Mouse (Mus musculus): ENCODE measurements at regions not wholly inside any gene's neighbourhood (a gene's known extent, or its start where the extent isn't known, plus 50 kb on each side); places are given as distances from the start of the nearest gene placed in this dataset.

DNA sequence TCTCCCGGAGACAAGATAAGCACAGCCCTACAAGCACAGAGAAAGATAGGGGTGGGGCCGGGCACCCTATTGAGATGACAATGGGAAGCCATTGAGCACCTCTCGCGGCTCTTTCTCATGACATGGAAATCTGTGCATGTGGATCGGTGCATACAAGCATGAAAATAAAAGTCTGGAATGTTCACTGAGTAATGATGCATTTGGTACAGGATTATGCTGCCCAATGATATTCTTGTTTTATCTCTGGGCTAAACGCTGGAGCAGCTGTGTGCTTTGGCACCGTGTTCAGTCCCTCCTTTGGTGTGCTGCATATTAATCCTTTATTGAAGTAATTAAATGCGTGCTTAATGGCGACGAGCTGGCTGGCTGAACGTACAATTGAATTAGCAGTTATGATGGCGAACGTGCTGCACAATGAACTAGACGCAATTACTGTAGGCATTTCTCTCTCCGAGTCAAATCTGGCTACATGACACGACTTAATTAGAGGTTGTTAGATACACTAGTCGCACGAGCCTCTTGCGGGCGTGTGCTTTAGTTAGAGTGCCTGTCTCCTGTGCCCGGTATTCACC lies 245.6 kb downstream of the Gpat3 start:
- Histone ChIP-seq H3K36me3 (no peaks in the 10 kb centered on the region), H3K4me3 (replicated peaks) (no peak overlapping the region), H3K4me2 (no peak overlapping the region), H3K27me3 (replicated peaks) (no peaks in the 10 kb centered on the region), H3K9me3 (no peaks in the 10 kb centered on the region), H3K27ac (no peak overlapping the region), H3K4me1 (no peaks in the 10 kb centered on the region), H3K9ac (no peak overlapping the region)
- WGBS, result 76% methylated on average over 21 of the region's 21 CpGs
- no peak for ATAC-seq (ENCODE audit: insufficient read depth, low FRiP score, low read depth)

GRCm38 (mm10) chr5:101090415-101091026 lies 245.0 kb downstream of the Gpat3 start:
- H3K4me1 ChIP-seq, result no peaks in the 10 kb centered on the region
- no peak overlapping the region for H3K9ac ChIP-seq
- H3K4me3 ChIP-seq (replicated peaks), result no peak overlapping the region
- no peaks in the 10 kb centered on the region for H3K9me3 ChIP-seq
- ATAC-seq (ENCODE audit: insufficient read depth, low FRiP score, low read depth), result no peak
- 67% methylated on average over 7 of the region's 7 CpGs for WGBS
- H3K4me2 ChIP-seq, result no peak overlapping the region
- no peaks in the 10 kb centered on the region for H3K27me3 ChIP-seq (replicated peaks)
- H3K36me3 ChIP-seq, result no peaks in the 10 kb centered on the region
- no peak overlapping the region for H3K27ac ChIP-seq

GRCm38 (mm10) chr5:101085199-101085598 lies 239.7 kb downstream of the Gpat3 start:
- WGBS, result 59% methylated on average over 3 of the region's 3 CpGs
- no peaks in the 10 kb centered on the region for H3K36me3 ChIP-seq
- no peak for ATAC-seq (ENCODE audit: insufficient read depth, low FRiP score, low read depth)

DNA sequence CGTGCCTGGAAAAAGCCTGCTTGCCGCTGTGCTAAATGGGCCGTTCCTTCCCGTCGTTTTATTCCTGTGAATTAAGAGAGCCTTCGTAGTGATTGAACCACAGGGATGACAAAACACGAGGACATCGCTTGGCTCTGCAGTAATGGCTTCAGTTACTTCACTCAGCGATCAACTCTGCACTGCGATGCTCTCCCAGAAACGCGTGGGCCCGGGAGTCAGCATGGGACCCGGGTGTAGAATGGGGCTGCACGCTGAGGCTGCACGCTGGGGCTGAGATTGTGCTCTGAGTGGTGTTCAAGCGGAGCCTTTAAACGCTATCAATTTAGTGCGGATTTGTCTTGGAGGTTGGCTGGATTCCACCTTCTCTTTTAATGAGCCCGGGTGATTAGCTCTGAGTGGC lies 237.1 kb downstream of the Gpat3 start:
- Histone ChIP-seq H3K36me3 (no peaks in the 10 kb centered on the region), H3K4me3 (replicated peaks) (no peak overlapping the region), H3K4me2 (no peak overlapping the region), H3K9ac (no peak overlapping the region), H3K27ac (no peak overlapping the region), H3K4me1 (no peaks in the 10 kb centered on the region), H3K27me3 (replicated peaks) (no peaks in the 10 kb centered on the region), H3K9me3 (no peaks in the 10 kb centered on the region)
- no peak for ATAC-seq (ENCODE audit: insufficient read depth, low FRiP score, low read depth)
- 86% methylated on average over 20 of the region's 20 CpGs for WGBS

More at GRCm38 (mm10) chr5:101085199-101085598, 239.7 kb downstream of the Gpat3 start:
- H3K27ac ChIP-seq, result no peak overlapping the region
- H3K9me3 ChIP-seq, result no peaks in the 10 kb centered on the region
- no peaks in the 10 kb centered on the region for H3K27me3 ChIP-seq (replicated peaks)
- H3K4me3 ChIP-seq (replicated peaks), result no peak overlapping the region
- no peaks in the 10 kb centered on the region for H3K4me1 ChIP-seq
- no peak overlapping the region for H3K9ac ChIP-seq
- no peak overlapping the region for H3K4me2 ChIP-seq

- no peaks in the 10 kb centered on the region for H3K9me3 ChIP-seq
- ATAC-seq (ENCODE audit: insufficient read depth, low FRiP score, low read depth), result no peak
Measured at GRCm38 (mm10) chr5:101064308-101064707, 218.8 kb downstream of the Gpat3 start.

GRCm38 (mm10) chr5:101063254-101063653 lies 217.7 kb downstream of the Gpat3 start:
- Histone ChIP-seq H3K36me3 (no peaks in the 10 kb centered on the region), H3K4me2 (no peak overlapping the region), H3K27ac (no peak overlapping the region), H3K4me1 (no peaks in the 10 kb centered on the region), H3K9ac (no peak overlapping the region), H3K27me3 (replicated peaks) (no peaks in the 10 kb centered on the region), H3K4me3 (replicated peaks) (no peak overlapping the region), H3K9me3 (no peaks in the 10 kb centered on the region)
- WGBS, result 83% methylated on average over 4 of the region's 4 CpGs
- no peak for ATAC-seq (ENCODE audit: insufficient read depth, low FRiP score, low read depth)

More at GRCm38 (mm10) chr5:101064308-101064707, 218.8 kb downstream of the Gpat3 start:
- no peak overlapping the region for H3K27ac ChIP-seq
- H3K4me2 ChIP-seq, result no peak overlapping the region
- WGBS, result 79% methylated on average over 3 of the region's 3 CpGs
- H3K9ac ChIP-seq, result no peak overlapping the region
- H3K27me3 ChIP-seq (replicated peaks), result no peaks in the 10 kb centered on the region
- H3K4me1 ChIP-seq, result no peaks in the 10 kb centered on the region
- H3K36me3 ChIP-seq, result no peaks in the 10 kb centered on the region
- H3K4me3 ChIP-seq (replicated peaks), result no peak overlapping the region

DNA sequence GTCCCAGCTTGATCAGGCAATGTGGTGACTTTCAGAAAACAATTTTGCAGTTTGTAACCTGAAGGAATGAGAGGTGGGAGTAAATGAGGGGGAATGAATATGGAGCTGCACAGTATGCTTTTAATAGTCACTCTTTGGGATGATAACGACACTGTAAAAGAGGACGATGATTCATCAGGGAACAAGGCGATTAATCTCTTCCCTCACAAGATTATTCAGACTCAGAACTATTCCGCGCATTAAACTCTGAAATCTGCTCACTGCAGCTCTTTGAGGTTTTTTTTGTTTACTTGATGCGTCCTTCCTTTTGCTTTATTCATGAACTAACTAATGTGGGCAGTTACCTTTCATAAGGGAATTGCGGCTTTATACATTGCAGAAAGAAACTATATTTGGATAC lies 206.1 kb downstream of the Gpat3 start:
- ATAC-seq (ENCODE audit: insufficient read depth, low FRiP score, low read depth), result no peak
- Histone ChIP-seq H3K4me3 (replicated peaks) (no peak overlapping the region), H3K27me3 (replicated peaks) (no peaks in the 10 kb centered on the region), H3K36me3 (no peaks in the 10 kb centered on the region), H3K27ac (no peak overlapping the region), H3K9me3 (no peaks in the 10 kb centered on the region), H3K4me2 (no peak overlapping the region), H3K4me1 (no peaks in the 10 kb centered on the region), H3K9ac (no peak overlapping the region)
- 75% methylated on average over 7 of the region's 7 CpGs for WGBS

DNA sequence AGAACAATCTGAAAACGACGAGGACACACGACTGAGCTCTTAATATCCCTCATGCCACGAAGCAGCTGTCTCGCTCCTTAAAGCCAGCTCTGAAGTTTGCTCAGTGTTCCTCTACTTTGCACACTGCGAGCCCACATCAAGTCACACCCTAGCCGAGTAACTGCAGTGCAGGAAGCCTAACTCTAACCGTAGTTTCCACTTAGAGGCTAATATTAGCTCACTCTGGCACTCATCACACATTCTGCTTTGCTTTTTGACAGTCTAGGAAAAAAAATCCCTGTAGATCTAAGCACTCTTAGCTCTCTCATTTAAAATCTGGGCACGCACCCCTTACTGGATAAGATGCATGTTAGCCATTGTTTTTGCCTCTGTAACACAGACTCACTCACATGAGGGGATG lies 195.0 kb downstream of the Gpat3 start:
- H3K4me2 ChIP-seq, result no peak overlapping the region
- no peaks in the 10 kb centered on the region for H3K36me3 ChIP-seq
- no peak overlapping the region for H3K9ac ChIP-seq
- WGBS, result 59% methylated on average over 9 of the region's 9 CpGs
- H3K27ac ChIP-seq, result no peak overlapping the region
- no peak overlapping the region for H3K4me3 ChIP-seq (replicated peaks)
- no peaks in the 10 kb centered on the region for H3K4me1 ChIP-seq
- no peaks in the 10 kb centered on the region for H3K9me3 ChIP-seq
- no peaks in the 10 kb centered on the region for H3K27me3 ChIP-seq (replicated peaks)
- ATAC-seq (ENCODE audit: insufficient read depth, low FRiP score, low read depth), result no peak

DNA sequence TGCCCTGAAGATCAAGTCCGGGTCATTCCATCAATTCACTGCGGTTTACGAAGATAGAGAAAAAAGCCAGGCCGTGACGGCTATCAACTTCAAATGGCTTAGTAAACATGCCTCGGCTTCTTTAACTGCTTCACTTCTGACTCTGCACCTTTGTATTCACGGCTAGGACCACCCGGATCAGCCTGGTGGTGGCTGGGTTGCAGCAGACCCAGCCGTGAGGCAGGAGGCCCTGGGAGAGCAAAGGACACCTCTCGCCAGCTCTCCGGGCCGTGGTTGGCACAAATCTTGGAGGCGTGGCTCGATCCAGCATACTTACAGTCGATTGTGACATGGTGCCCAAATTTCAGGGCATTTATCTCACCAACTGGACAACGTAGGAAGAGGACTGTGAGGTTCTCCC lies 187.5 kb downstream of the Gpat3 start:
- no peak for ATAC-seq (ENCODE audit: insufficient read depth, low FRiP score, low read depth)
- no peaks in the 10 kb centered on the region for H3K4me1 ChIP-seq
- no peak overlapping the region for H3K4me3 ChIP-seq (replicated peaks)
- no peak overlapping the region for H3K27ac ChIP-seq
- no peak overlapping the region for H3K9ac ChIP-seq
- no peaks in the 10 kb centered on the region for H3K9me3 ChIP-seq
- no peaks in the 10 kb centered on the region for H3K36me3 ChIP-seq
- H3K4me2 ChIP-seq, result no peak overlapping the region
- no peaks in the 10 kb centered on the region for H3K27me3 ChIP-seq (replicated peaks)
- 51% methylated on average over 16 of the region's 16 CpGs for WGBS

DNA sequence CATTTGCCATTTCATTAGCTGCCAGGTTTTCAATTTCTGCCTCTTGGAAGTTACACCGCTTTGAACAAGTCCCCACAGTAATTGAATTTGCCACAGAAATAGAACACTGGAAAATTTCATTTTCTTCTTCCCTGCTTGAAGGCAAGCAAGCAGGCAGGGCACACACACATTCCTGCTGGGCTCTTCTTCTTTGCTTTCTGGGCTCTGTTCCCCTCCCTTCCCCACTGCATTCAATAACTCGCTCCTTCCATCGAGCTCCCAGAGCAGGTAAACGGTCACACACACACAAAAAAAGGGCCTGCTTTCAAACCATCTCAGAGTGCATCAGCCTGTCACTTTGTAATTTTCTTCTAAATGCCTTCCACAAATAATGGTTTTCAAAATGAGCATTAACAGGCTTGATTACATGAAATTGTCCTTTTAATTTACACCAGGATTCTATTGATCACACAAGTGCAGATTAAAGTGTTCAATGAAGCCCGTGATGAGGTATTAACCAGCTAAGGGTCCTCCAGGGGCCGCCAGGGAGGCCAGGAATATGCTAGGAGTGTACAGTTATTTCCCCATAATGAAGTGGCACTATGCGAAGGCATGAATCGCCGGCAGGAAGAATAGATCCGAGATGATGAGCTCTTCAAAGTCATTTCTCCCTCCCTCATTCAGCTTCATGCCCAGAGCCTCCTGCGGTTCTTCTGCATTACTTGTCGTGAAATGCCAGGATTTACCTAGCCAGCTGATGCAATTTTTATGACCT lies 186.8 kb downstream of the Gpat3 start:
- H3K4me3 ChIP-seq (replicated peaks), result no peak overlapping the region
- H3K27me3 ChIP-seq (replicated peaks), result no peaks in the 10 kb centered on the region
- H3K9ac ChIP-seq, result no peak overlapping the region
- no peak for ATAC-seq (ENCODE audit: insufficient read depth, low FRiP score, low read depth)
- WGBS, result 72% methylated on average over 12 of the region's 12 CpGs
- no peaks in the 10 kb centered on the region for H3K36me3 ChIP-seq
- H3K27ac ChIP-seq, result no peak overlapping the region
- no peak overlapping the region for H3K4me2 ChIP-seq
- no peaks in the 10 kb centered on the region for H3K4me1 ChIP-seq
- no peaks in the 10 kb centered on the region for H3K9me3 ChIP-seq

DNA sequence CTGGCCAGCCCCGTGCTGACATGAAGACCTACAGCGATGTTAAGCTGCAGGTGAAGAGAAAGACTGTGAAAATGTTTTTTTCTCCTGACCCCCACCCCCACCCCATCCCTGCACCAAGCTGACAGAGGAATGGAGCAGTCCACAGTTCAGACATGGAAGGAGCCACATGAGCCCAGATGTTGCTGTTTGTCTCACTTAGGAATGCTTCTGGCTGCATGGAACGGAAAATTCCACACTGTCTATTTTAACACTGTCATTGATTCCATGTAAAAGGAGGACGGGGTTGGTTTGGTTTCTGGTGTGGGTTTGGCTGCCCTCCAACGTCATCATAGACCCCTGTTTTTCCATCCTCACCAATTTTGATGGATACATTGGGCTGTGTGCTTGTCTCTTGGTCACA lies 179.3 kb downstream of the Gpat3 start:
- no peak for ATAC-seq (ENCODE audit: insufficient read depth, low FRiP score, low read depth)
- no peaks in the 10 kb centered on the region for H3K36me3 ChIP-seq
- 69% methylated on average over 5 of the region's 5 CpGs for WGBS

DNA sequence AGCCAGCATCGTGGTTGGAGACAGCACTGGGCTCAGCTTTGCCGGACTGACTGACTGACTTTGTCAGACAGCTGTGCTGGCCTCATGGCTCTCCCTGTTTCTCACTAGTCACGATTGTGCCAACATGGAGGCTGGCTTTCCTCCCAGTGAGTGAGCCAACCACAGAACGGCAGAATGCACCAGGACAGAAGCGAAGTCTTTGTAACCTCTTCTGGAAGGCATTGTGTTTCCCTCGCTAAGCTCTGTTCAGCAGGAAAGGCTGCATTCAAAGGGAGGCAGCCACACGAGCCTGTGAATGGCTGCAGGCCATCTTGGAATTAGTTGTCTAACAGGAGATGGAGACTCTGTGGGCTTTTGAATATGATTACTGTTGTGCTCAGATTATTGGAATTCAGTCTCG lies 178.3 kb downstream of the Gpat3 start:
- H3K27ac ChIP-seq, result no peak overlapping the region
- no peaks in the 10 kb centered on the region for H3K36me3 ChIP-seq
- H3K4me2 ChIP-seq, result no peak overlapping the region
- H3K27me3 ChIP-seq (replicated peaks), result no peaks in the 10 kb centered on the region
- no peaks in the 10 kb centered on the region for H3K4me1 ChIP-seq
- 81% methylated on average over 8 of the region's 8 CpGs for WGBS
- no peaks in the 10 kb centered on the region for H3K9me3 ChIP-seq
- ATAC-seq (ENCODE audit: insufficient read depth, low FRiP score, low read depth), result no peak
- no peak overlapping the region for H3K4me3 ChIP-seq (replicated peaks)
- H3K9ac ChIP-seq, result no peak overlapping the region

More for the DNA sequence above, 179.3 kb downstream of the Gpat3 start:
- Histone ChIP-seq H3K4me2 (no peak overlapping the region), H3K27me3 (replicated peaks) (no peaks in the 10 kb centered on the region), H3K4me3 (replicated peaks) (no peak overlapping the region), H3K9ac (no peak overlapping the region), H3K4me1 (no peaks in the 10 kb centered on the region), H3K9me3 (no peaks in the 10 kb centered on the region), H3K27ac (no peak overlapping the region)
